Mouse (Mus musculus): ENCODE results near the gene Gm10260. TPM values are rescaled to one million over a fixed set of nuclear protein-coding genes. Genes with fewer than 3 reads are reported as not detected.

Gene Gm10260
- polyA plus RNA-seq, 1 experiment from 2014 or later: 8.2 TPM

DNA sequence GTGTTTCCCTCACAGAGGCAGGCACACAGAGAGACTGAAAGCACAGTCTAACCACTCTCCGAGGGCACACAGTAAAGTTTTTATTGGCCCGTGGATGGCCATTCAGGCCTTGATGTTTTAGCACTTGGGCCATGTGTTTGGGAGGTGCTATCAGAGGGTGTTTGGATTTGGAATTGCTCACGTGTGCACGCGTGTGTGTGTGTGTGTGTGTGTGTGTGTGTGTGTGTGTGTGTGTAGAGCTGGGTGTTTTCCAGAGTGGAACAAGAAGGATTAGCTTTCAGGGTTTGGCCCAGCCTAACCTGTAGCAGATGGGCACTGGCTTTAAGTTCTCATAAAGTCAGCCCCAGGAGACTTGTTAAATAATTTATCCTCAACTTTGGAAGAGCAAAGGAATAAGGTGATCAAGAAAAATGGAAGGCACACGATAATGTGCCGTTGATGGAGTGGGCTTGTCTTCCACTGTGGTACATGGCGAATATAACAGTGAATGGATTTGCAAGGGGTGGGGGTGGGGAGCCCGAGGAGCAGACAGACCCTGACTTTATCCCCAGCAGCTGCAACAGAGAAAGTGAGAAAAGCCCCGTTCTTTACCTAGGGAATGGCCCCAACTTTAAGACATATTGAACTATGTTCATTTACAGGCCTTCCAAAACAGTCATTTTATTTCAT, 24.9 kb upstream of the Gm10260 start:
- Histone ChIP-seq H3K27me3 (replicated peaks; ENCODE audit: control insufficient read depth, insufficient read depth, low read length) (no peaks in the 10 kb centered on the region), H3K36me3 (ENCODE audit: control insufficient read depth, insufficient read depth, low read length) (no peaks in the 10 kb centered on the region), H3K4me1 (replicated peaks; ENCODE audit: control insufficient read depth, insufficient read depth, low read length) (peaks cover 17% of the 10 kb centered on the region), H3K9me3 (ENCODE audit: control insufficient read depth, low read length) (no peaks in the 10 kb centered on the region), H3K27ac (ENCODE audit: low read depth, low read length) (no peak overlapping the region), H3K9ac (ENCODE audit: low read depth, low read length) (no peak overlapping the region), H3K4me3 (ENCODE audit: low read depth, low read length) (no peak overlapping the region), H3K4me2 (no peak overlapping the region)
- WGBS: 73% methylated on average over 10 of the region's 10 CpGs
- DNase-seq (ENCODE audit: low spot score) (no peak), ATAC-seq (replicated peaks; ENCODE audit: low FRiP score) (no peak)

DNA sequence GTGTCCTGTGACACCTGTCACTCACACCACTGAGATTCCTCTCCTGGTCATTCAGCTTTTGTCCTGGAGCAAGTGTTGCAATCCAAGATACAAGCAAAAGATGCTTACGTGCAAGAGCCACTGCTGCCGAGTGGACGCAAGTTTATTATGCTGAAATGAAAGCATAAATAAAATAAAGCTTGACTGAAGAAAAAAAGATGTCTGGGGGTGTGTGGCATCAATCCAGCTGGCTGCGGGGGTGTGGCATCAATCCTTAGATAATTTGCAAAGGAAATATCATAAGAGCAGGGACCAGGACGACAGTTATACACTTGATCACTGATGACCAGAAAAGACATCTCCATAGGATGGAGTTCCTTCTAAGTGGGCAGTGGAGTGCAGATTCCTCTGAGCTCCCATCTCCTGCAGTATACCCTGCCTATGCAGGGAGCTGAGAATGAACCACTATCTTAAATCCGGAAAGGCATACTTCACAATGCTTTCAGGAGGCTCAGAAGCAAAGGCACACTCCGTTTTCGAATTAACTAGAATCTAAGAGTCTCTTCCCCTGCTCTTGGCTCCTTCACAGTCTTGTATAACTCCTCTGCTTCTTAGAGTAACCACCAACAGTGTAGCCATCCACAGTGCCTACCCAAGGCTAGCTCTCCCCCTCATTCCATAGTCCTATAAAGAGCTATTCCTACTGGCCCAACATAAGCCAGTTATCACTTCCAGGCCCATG, 23.2 kb upstream of the Gm10260 start:
- 83% methylated on average over 8 of the region's 8 CpGs for WGBS
- H3K27ac ChIP-seq (ENCODE audit: low read depth, low read length): no peak overlapping the region
- peak; percentile 14 for DNase-seq (ENCODE audit: low spot score)

DNA sequence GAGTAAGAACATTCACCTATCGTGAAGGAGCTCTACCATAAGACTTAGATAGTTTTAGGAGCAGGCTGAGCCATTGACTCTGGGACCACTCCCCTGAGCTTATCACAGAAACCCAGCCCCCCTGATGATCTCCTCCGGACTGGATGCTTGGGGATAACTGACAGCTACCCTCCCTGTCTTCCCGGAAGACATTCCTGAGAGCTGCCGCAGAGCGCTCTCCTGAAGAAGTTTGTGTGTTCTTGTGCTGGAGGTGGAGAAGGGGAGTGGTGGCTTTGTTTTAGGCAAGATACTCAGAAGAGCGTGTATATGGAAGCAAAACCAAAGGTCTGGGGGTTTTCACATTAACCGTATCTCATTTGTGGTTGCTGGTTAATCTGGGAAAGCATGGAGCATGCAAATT, 21.6 kb upstream of the Gm10260 start:
- H3K4me2 ChIP-seq: peak overlapping the region; percentile 25
- no peak overlapping the region for H3K4me3 ChIP-seq (ENCODE audit: low read depth, low read length)
- 31% methylated on average over 7 of the region's 7 CpGs for WGBS
- DNase-seq (ENCODE audit: low spot score) (no peak), ATAC-seq (replicated peaks; ENCODE audit: low FRiP score) (no peak)
- no peak overlapping the region for H3K27ac ChIP-seq (ENCODE audit: low read depth, low read length)
- H3K9me3 ChIP-seq (ENCODE audit: control insufficient read depth, low read length): no peaks in the 10 kb centered on the region
- no peaks in the 10 kb centered on the region for H3K36me3 ChIP-seq (ENCODE audit: control insufficient read depth, insufficient read depth, low read length)
- no peak overlapping the region for H3K9ac ChIP-seq (ENCODE audit: low read depth, low read length)
- H3K27me3 ChIP-seq (replicated peaks; ENCODE audit: control insufficient read depth, insufficient read depth, low read length): no peaks in the 10 kb centered on the region
- peaks cover 40% of the 10 kb centered on the region for H3K4me1 ChIP-seq (replicated peaks; ENCODE audit: control insufficient read depth, insufficient read depth, low read length)

More for the DNA sequence above, 23.2 kb upstream of the Gm10260 start:
- no peak overlapping the region for H3K4me2 ChIP-seq
- peaks cover 31% of the 10 kb centered on the region for H3K4me1 ChIP-seq (replicated peaks; ENCODE audit: control insufficient read depth, insufficient read depth, low read length)
- no peak for ATAC-seq (replicated peaks; ENCODE audit: low FRiP score)
- H3K9me3 ChIP-seq (ENCODE audit: control insufficient read depth, low read length): no peaks in the 10 kb centered on the region
- H3K36me3 ChIP-seq (ENCODE audit: control insufficient read depth, insufficient read depth, low read length): no peaks in the 10 kb centered on the region
- H3K27me3 ChIP-seq (replicated peaks; ENCODE audit: control insufficient read depth, insufficient read depth, low read length): no peaks in the 10 kb centered on the region
- H3K4me3 ChIP-seq (ENCODE audit: low read depth, low read length): no peak overlapping the region
- no peak overlapping the region for H3K9ac ChIP-seq (ENCODE audit: low read depth, low read length)

DNA sequence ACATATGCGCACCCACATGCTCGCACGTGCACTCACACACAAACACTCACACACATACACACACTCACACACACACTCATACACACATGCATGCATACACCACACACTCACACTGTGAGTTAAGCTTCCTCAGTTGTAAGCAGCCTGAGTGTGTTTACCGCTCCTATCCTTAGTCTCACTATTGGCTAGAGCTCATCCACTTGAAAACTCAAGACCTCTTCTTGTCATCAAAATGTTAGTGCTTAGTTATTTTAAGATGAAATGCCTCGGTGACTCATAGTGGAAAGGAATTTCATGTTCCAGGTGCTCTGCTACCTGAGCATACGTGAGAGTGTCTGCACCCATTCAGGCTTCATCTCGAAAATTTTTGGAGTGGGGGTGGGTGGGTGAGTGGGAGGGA, 21.2 kb upstream of the Gm10260 start:
- no peak for ATAC-seq (replicated peaks; ENCODE audit: low FRiP score)
- 80% methylated on average over 7 of the region's 7 CpGs for WGBS
- H3K36me3 ChIP-seq (ENCODE audit: control insufficient read depth, insufficient read depth, low read length): no peaks in the 10 kb centered on the region
- no peaks in the 10 kb centered on the region for H3K27me3 ChIP-seq (replicated peaks; ENCODE audit: control insufficient read depth, insufficient read depth, low read length)
- no peak overlapping the region for H3K27ac ChIP-seq (ENCODE audit: low read depth, low read length)
- H3K4me1 ChIP-seq (replicated peaks; ENCODE audit: control insufficient read depth, insufficient read depth, low read length): peaks cover 40% of the 10 kb centered on the region
- peak overlapping the region; percentile 25 for H3K4me2 ChIP-seq
- DNase-seq (ENCODE audit: low spot score): no peak
- H3K4me3 ChIP-seq (ENCODE audit: low read depth, low read length): no peak overlapping the region
- no peak overlapping the region for H3K9ac ChIP-seq (ENCODE audit: low read depth, low read length)
- no peaks in the 10 kb centered on the region for H3K9me3 ChIP-seq (ENCODE audit: control insufficient read depth, low read length)

DNA sequence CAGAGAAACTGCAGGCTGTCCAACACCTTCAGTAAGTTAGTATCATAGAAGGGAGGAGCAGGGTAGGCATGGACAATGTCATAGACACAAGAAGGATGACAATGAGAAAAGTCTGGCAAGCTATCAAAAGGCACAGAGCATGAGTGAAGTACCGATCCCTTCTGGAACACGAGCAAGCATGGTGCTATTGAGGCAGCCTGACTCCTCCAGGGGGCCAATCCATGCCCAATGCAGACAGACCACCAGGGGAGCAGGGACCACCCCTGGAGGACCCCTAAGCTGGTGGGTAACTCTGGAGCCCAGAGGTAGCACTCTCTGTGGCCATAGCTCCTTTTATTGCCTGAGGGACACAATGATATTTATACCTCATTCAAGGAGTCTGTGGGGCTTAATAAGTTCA, 20.1 kb upstream of the Gm10260 start:
- no peak for ATAC-seq (replicated peaks; ENCODE audit: low FRiP score)
- 66% methylated on average over 2 of the region's 2 CpGs for WGBS
- H3K4me3 ChIP-seq (ENCODE audit: low read depth, low read length): no peak overlapping the region
- H3K27ac ChIP-seq (ENCODE audit: low read depth, low read length): no peak overlapping the region; the same call in 1 of the 2 replicates
- H3K27me3 ChIP-seq (replicated peaks; ENCODE audit: control insufficient read depth, insufficient read depth, low read length): no peaks in the 10 kb centered on the region
- H3K9ac ChIP-seq (ENCODE audit: low read depth, low read length): no peak overlapping the region
- H3K4me1 ChIP-seq (replicated peaks; ENCODE audit: control insufficient read depth, insufficient read depth, low read length): peaks cover 40% of the 10 kb centered on the region
- DNase-seq (ENCODE audit: low spot score): no peak
- H3K9me3 ChIP-seq (ENCODE audit: control insufficient read depth, low read length): no peaks in the 10 kb centered on the region
- H3K36me3 ChIP-seq (ENCODE audit: control insufficient read depth, insufficient read depth, low read length): no peaks in the 10 kb centered on the region
- no peak overlapping the region for H3K4me2 ChIP-seq

DNA sequence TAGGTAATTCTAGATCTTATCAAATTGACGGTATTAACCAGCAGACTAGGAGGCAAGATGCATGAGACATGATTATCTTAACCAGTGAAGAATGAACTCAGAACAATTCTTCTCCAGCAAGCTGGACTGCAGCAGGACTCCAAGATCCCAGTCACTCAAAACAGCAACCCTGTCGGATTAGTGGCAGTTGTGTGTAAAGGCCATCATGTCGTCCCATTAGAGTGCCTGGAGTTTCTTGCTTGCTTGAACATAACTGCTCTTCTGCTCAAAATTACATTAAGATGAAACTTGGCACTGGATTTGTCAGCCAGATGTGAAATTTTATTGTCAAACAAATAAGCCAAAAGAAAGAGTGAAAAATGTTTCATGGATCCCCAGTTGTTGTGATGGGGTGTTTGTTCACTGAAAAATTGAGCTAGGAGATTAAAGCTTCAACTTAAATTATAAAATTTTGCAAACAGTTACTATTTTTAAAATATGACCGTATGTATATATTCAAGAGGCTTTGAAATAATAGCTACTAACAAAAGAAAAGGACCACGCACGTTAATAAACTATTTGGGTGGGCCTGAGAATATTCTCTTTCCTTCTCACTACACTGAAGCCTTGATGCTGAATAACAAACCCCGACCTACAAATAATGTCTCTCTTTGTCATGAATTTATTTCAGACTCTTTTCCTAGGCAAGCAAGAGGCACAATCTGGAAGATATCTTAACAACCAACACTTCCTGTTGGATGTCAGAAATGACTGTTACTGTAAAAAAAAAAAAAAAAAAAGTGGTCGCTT, 19.4 kb upstream of the Gm10260 start:
- no peaks in the 10 kb centered on the region for H3K27me3 ChIP-seq (replicated peaks; ENCODE audit: control insufficient read depth, insufficient read depth, low read length)
- H3K36me3 ChIP-seq (ENCODE audit: control insufficient read depth, insufficient read depth, low read length): no peaks in the 10 kb centered on the region
- H3K9me3 ChIP-seq (ENCODE audit: control insufficient read depth, low read length): no peaks in the 10 kb centered on the region
- DNase-seq (ENCODE audit: low spot score) (no peak), ATAC-seq (replicated peaks; ENCODE audit: low FRiP score) (no peak)
- H3K4me1 ChIP-seq (replicated peaks; ENCODE audit: control insufficient read depth, insufficient read depth, low read length): peaks cover 40% of the 10 kb centered on the region
- no peak overlapping the region for H3K4me3 ChIP-seq (ENCODE audit: low read depth, low read length)
- 62% methylated on average over 8 of the region's 8 CpGs for WGBS
- H3K9ac ChIP-seq (ENCODE audit: low read depth, low read length): no peak overlapping the region
- H3K4me2 ChIP-seq: no peak overlapping the region
- peak overlapping the region; percentile 79 for H3K27ac ChIP-seq (ENCODE audit: low read depth, low read length)

DNA sequence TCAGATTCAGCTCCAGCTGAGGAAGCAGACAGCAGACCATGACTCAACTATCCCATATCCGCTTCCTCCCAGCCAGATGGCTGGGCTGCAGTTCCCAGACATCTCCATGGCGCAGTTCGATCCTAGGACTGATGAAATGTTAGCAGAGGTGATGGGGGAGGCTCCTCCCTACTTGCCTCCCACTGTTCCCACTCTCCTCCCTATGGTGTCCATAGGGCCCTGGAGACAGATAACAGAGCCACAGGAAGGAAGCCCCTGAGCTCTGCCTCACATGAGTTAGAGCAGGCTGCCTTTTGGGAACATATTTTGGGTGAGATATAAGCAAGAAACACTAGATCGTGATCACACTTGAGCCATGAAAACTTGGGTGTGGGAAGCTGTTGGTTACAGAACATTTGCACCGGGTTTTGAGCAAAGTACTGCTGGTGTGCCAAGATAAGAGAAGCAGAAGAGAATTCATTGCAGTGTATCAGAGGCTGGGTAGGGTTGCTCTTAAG, 18.3 kb upstream of the Gm10260 start:
- Histone ChIP-seq H3K9ac (ENCODE audit: low read depth, low read length) (no peak overlapping the region), H3K27ac (ENCODE audit: low read depth, low read length) (peak overlapping the region; percentile 79)

DNA sequence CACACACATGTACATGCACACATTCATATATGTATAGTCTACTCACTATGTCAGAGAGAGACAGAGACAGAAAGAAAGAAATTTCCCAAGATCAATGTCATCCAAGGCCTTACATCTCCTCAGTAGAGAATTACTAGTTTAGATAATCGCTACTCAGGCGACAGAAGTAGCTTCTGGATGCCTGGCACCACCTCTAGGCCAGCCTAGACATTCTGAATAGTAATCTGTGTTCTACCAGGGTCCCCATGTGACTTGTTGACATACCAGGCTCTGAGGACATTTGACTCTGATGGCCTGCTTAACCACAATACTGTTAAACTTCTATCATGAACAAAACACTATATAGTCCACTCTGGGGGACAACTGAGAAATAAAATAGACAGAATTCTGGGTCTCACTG, 17.2 kb upstream of the Gm10260 start:
- 0 out of 2 replicates have a peak, but pooled peaks have one; percentile 23 for ATAC-seq (replicated peaks; ENCODE audit: low FRiP score)
- H3K4me2 ChIP-seq: no peak overlapping the region

More for the DNA sequence above, 18.3 kb upstream of the Gm10260 start:
- H3K27me3 ChIP-seq (replicated peaks; ENCODE audit: control insufficient read depth, insufficient read depth, low read length): no peaks in the 10 kb centered on the region
- peak; percentile 54 for DNase-seq (ENCODE audit: low spot score)
- H3K4me1 ChIP-seq (replicated peaks; ENCODE audit: control insufficient read depth, insufficient read depth, low read length): peaks cover 40% of the 10 kb centered on the region
- H3K36me3 ChIP-seq (ENCODE audit: control insufficient read depth, insufficient read depth, low read length): no peaks in the 10 kb centered on the region
- ATAC-seq (replicated peaks; ENCODE audit: low FRiP score): peak; percentile 93
- no peak overlapping the region for H3K4me3 ChIP-seq (ENCODE audit: low read depth, low read length)
- no peaks in the 10 kb centered on the region for H3K9me3 ChIP-seq (ENCODE audit: control insufficient read depth, low read length)
- H3K4me2 ChIP-seq: peak overlapping the region; percentile 32
- WGBS: 29% methylated on average over 5 of the region's 5 CpGs

More for the DNA sequence above, 17.2 kb upstream of the Gm10260 start:
- Histone ChIP-seq H3K9ac (ENCODE audit: low read depth, low read length) (no peak overlapping the region), H3K36me3 (ENCODE audit: control insufficient read depth, insufficient read depth, low read length) (no peaks in the 10 kb centered on the region), H3K9me3 (ENCODE audit: control insufficient read depth, low read length) (no peaks in the 10 kb centered on the region), H3K27ac (ENCODE audit: low read depth, low read length) (no peak overlapping the region), H3K4me3 (ENCODE audit: low read depth, low read length) (no peak overlapping the region), H3K4me1 (replicated peaks; ENCODE audit: control insufficient read depth, insufficient read depth, low read length) (peaks cover 40% of the 10 kb centered on the region), H3K27me3 (replicated peaks; ENCODE audit: control insufficient read depth, insufficient read depth, low read length) (no peaks in the 10 kb centered on the region)
- DNase-seq (ENCODE audit: low spot score): no peak
- WGBS: 64% methylated on average over 2 of the region's 2 CpGs

Measured in liver, embryonic 11.5 days (tissue).